Comparison of ENCODE assay signal across 15 mouse cellular contexts in the genomic region with DNA sequence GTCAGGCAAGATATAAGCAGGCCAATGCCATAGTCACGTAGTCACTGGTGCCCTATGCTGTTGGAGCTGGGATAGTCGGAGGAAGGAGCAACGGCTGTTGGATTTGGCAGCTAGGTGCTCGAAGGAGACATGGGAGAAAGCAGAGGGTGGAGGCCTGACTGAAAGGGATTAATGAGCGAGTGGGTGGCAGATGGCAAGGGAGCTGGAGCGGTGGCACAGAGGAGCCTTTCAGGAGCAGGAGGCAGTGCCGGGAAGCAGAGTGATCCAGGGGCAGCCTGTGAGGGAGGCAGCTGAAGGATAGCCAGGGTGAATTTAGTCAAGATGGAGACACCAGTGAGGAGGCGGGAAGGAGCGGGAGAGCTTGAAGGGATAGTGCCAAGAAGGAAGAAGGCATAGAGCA.
DNase-seq lines count a peak whose midpoint lies in the region; ATAC-seq lines count a peak whose summit lies in the region.
"Had no signal": no experiment of that assay in that cellular context is flagged by ENCODE, and none has a peak within 500 bp of the region (broad histone marks: within the 10 kb centered on the region; RNA-seq: fewer than 3 reads in every experiment).

No protein-coding gene starts in this region.

- DNase-seq in frontal cortex, postnatal 10 days (ENCODE audit: low spot score in 2 of 2) = no peak
- peak; percentile 27 for DNase-seq in retina, postnatal 1 day
- no peak for DNase-seq in retina, embryonic 14.5 days (ENCODE audit: low spot score)
- peak; percentile 80 to 85 for DNase-seq in cerebellum, postnatal 25 days
- no peak for DNase-seq in embryo, embryonic 11 days
- DNase-seq: gastrocnemius, postnatal 36 days; heart, postnatal 36 days; liver, postnatal 0 days; right cerebral cortex, adult 18-20 months; spleen, adult 18-20 months; thymus, postnatal 14 days had no signal

- ATAC-seq in frontal cortex, adult (ENCODE audit: low TSS enrichment) = peak; percentile 44; the same call in 1 of the 2 replicates
- no peak for ATAC-seq in granulocyte monocyte progenitor cell, adult 5-6 weeks (replicated peaks; ENCODE audit: poor library complexity, severe bottlenecking)
- ATAC-seq: inflammation-experienced regulatory T-cells, adult 6 months; liver, postnatal 0 days; Patski had no signal

Comparison
In these comparisons a context has a peak if more than half of its experiments do, and no peak if none do; other contexts are left out.
1. DNase-seq: peak in retina, postnatal 1 day (single experiment) and cerebellum, postnatal 25 days (2 of 2); none in frontal cortex, postnatal 10 days (0 of 2), retina, embryonic 14.5 days (single experiment) and embryo, embryonic 11 days (single experiment).